Mouse (Mus musculus) limb, embryonic 11.5 days (tissue): Measurements from ENCODE around the gene Pcsk6. TPM values are rescaled to one million over a fixed set of nuclear protein-coding genes. Genes with fewer than 3 reads are reported as not detected.

ENCODE experiments used
- ATAC-seq: fragments of 200-750 bp; cut with Nextera tagmentation; 2 replicates; pipeline ENCODE4 v1.8.0; 2017; ENCODE audit warnings: low read depth; ENCODE audit not compliant: insufficient number of reproducible peaks, low FRiP score, low TSS enrichment
- DNase-seq: peaks from one replicate; pipeline ENCODE4 v3.0.0-alpha.2; 2015; ENCODE audit warnings: low spot score
- H3K27ac ChIP-seq: fragments of 300-500 bp; sonication (generic); replicated peaks from 2 replicates; pipeline ENCODE4 v1.5.1; 2014; ENCODE audit warnings: low read depth, mild to moderate bottlenecking, low read length
- H3K27me3 ChIP-seq: fragments of 300-500 bp; sonication (generic); 2 replicates; pipeline ENCODE4 v1.6.1; 2014; ENCODE audit warnings: mild to moderate bottlenecking, low read length, mixed read lengths; ENCODE audit not compliant: control insufficient read depth, insufficient read depth
- H3K36me3 ChIP-seq: fragments of 300-500 bp; sonication (generic); 2 replicates; pipeline ENCODE4 v1.6.1; 2014; ENCODE audit warnings: mild to moderate bottlenecking, low read length, moderate library complexity, mixed read lengths; ENCODE audit not compliant: control insufficient read depth, insufficient read depth
- H3K4me1 ChIP-seq: fragments of 300-500 bp; sonication (generic); 2 replicates; pipeline ENCODE4 v1.6.1; 2014; ENCODE audit warnings: low read length, mixed read lengths; ENCODE audit not compliant: control insufficient read depth, insufficient read depth
- H3K4me2 ChIP-seq: fragments of 300-500 bp; sonication (generic); 2 replicates; pipeline ENCODE4 v1.6.1; 2014; ENCODE audit warnings: low read depth, mild to moderate bottlenecking, moderate library complexity; ENCODE audit not compliant: severe bottlenecking
- H3K4me3 ChIP-seq: fragments of 300-500 bp; sonication (generic); 2 replicates; pipeline ENCODE4 v1.5.1; 2014; ENCODE audit warnings: low read depth, low read length
- H3K9ac ChIP-seq: fragments of 300-500 bp; sonication (generic); 2 replicates; pipeline ENCODE4 v1.6.1; 2014; ENCODE audit warnings: mild to moderate bottlenecking, low read length
- H3K9me3 ChIP-seq: fragments of 300-500 bp; sonication (generic); 2 replicates; pipeline ENCODE4 v1.6.1; 2016; ENCODE audit warnings: low read length; ENCODE audit not compliant: control insufficient read depth
- WGBS: fragments of 180-500 bp; shearing (Covaris S2); extraction: QIAGEN DNeasy Blood & Tissue Kit; methylation state at CpG from one replicate; pipeline ENCODE4 v1.1.7; 2014; 5-methylcytosine and 5-hydroxymethylcytosine counted together
- polyA plus RNA-seq: library from polyadenylated mRNA; unstranded; fragments of >200 nt; fragmentation: Nextera tagmentation; extraction: Ambion mirVana; gene quantifications from 2 replicates; pipeline ENCODE4 v1.2.1, GENCODE M21; 2014

Gene Pcsk6
- polyA plus RNA-seq, 1 experiment from 2014 or later: 5.3 TPM

GRCm38 (mm10) chr7:66001797-66002196, 140.3 kb downstream of the Pcsk6 start:
- H3K4me2 ChIP-seq: no peak overlapping the region
- H3K4me3 ChIP-seq: no peak overlapping the region
- DNase-seq (no peak), ATAC-seq (no peak)
- no peak overlapping the region for H3K9ac ChIP-seq
- 0 out of 2 replicates have a peak, but pooled peaks cover 2% of the 10 kb centered on the region for H3K9me3 ChIP-seq
- H3K4me1 ChIP-seq: no peaks in the 10 kb centered on the region; the same call in 1 of the 2 replicates
- no peaks in the 10 kb centered on the region for H3K27me3 ChIP-seq
- no peak overlapping the region for H3K27ac ChIP-seq
- H3K36me3 ChIP-seq: no peaks in the 10 kb centered on the region
- 84% methylated on average over 3 of the region's 3 CpGs for WGBS

- no peak for ATAC-seq
- 86% methylated on average over 5 of the region's 5 CpGs for WGBS
Measured at GRCm38 (mm10) chr7:66003447-66003846, 141.9 kb downstream of the Pcsk6 start.

GRCm38 (mm10) chr7:66003865-66004638, 142.5 kb downstream of the Pcsk6 start:
- H3K9ac ChIP-seq: no peak overlapping the region
- no peaks in the 10 kb centered on the region for H3K36me3 ChIP-seq
- no peak for ATAC-seq
- H3K4me1 ChIP-seq: no peaks in the 10 kb centered on the region; the same call in 1 of the 2 replicates
- H3K4me2 ChIP-seq: no peak overlapping the region
- WGBS: 43% methylated on average over 13 of the region's 13 CpGs
- no peak overlapping the region for H3K27ac ChIP-seq
- H3K9me3 ChIP-seq: 0 out of 2 replicates have a peak, but pooled peaks cover 2% of the 10 kb centered on the region
- no peak for DNase-seq
- H3K27me3 ChIP-seq: no peaks in the 10 kb centered on the region
- no peak overlapping the region for H3K4me3 ChIP-seq

More at GRCm38 (mm10) chr7:66003447-66003846, 141.9 kb downstream of the Pcsk6 start:
- no peaks in the 10 kb centered on the region for H3K36me3 ChIP-seq
- 0 out of 2 replicates have a peak, but pooled peaks cover 2% of the 10 kb centered on the region for H3K9me3 ChIP-seq
- no peak overlapping the region for H3K4me2 ChIP-seq
- H3K9ac ChIP-seq: no peak overlapping the region
- H3K27me3 ChIP-seq: no peaks in the 10 kb centered on the region
- no peak for DNase-seq
- H3K27ac ChIP-seq: no peak overlapping the region
- no peaks in the 10 kb centered on the region; the same call in 1 of the 2 replicates for H3K4me1 ChIP-seq
- H3K4me3 ChIP-seq: no peak overlapping the region

- no peak for DNase-seq
- no peaks in the 10 kb centered on the region; the same call in 1 of the 2 replicates for H3K4me1 ChIP-seq
- H3K4me3 ChIP-seq: no peak overlapping the region
- H3K9me3 ChIP-seq: no peaks in the 10 kb centered on the region
- H3K9ac ChIP-seq: no peak overlapping the region
- no peaks in the 10 kb centered on the region for H3K27me3 ChIP-seq
- no peak for ATAC-seq
- H3K4me2 ChIP-seq: no peak overlapping the region
- 91% methylated on average over 10 of the region's 10 CpGs for WGBS
- H3K27ac ChIP-seq: no peak overlapping the region
- H3K36me3 ChIP-seq: no peaks in the 10 kb centered on the region
Measured at GRCm38 (mm10) chr7:66005066-66005465, 143.5 kb downstream of the Pcsk6 start.

GRCm38 (mm10) chr7:66008161-66008891, 146.8 kb downstream of the Pcsk6 start:
- no peaks in the 10 kb centered on the region for H3K9me3 ChIP-seq
- no peak overlapping the region for H3K4me3 ChIP-seq
- DNase-seq (no peak), ATAC-seq (no peak)
- no peak overlapping the region for H3K27ac ChIP-seq
- no peaks in the 10 kb centered on the region for H3K36me3 ChIP-seq
- H3K9ac ChIP-seq: no peak overlapping the region
- 73% methylated on average over 11 of the region's 11 CpGs for WGBS
- H3K4me2 ChIP-seq: no peak overlapping the region
- no peaks in the 10 kb centered on the region for H3K27me3 ChIP-seq
- H3K4me1 ChIP-seq: peaks cover 5% of the 10 kb centered on the region; the same call in 1 of the 2 replicates

GRCm38 (mm10) chr7:66008892-66009273, 147.3 kb downstream of the Pcsk6 start:
- Histone ChIP-seq H3K27me3 (no peaks in the 10 kb centered on the region), H3K4me3 (no peak overlapping the region), H3K27ac (no peak overlapping the region), H3K4me2 (no peak overlapping the region), H3K9ac (no peak overlapping the region), H3K36me3 (no peaks in the 10 kb centered on the region), H3K4me1 (peaks cover 6% of the 10 kb centered on the region; the same call in 1 of the 2 replicates), H3K9me3 (no peaks in the 10 kb centered on the region)
- DNase-seq: no peak
- WGBS: 83% methylated on average over 16 of the region's 16 CpGs
- no peak for ATAC-seq

- H3K4me2 ChIP-seq: no peak overlapping the region
- ATAC-seq (no peak), DNase-seq (no peak)
- no peaks in the 10 kb centered on the region for H3K27me3 ChIP-seq
- no peak overlapping the region for H3K27ac ChIP-seq
- H3K4me3 ChIP-seq: no peak overlapping the region
- WGBS: 66% methylated on average over 6 of the region's 6 CpGs
- peaks cover 6% of the 10 kb centered on the region; the same call in 1 of the 2 replicates for H3K4me1 ChIP-seq
- no peak overlapping the region for H3K9ac ChIP-seq
- H3K9me3 ChIP-seq: no peaks in the 10 kb centered on the region
- no peaks in the 10 kb centered on the region for H3K36me3 ChIP-seq
Measured at GRCm38 (mm10) chr7:66010518-66010917, 149.0 kb downstream of the Pcsk6 start.

GRCm38 (mm10) chr7:66027747-66028146, 166.2 kb downstream of the Pcsk6 start:
- no peak overlapping the region for H3K4me3 ChIP-seq
- 85% methylated on average over 2 of the region's 2 CpGs for WGBS
- no peak overlapping the region for H3K9ac ChIP-seq
- no peak for ATAC-seq
- peaks cover 6% of the 10 kb centered on the region for H3K4me1 ChIP-seq
- no peaks in the 10 kb centered on the region for H3K27me3 ChIP-seq
- no peak overlapping the region for H3K4me2 ChIP-seq
- no peaks in the 10 kb centered on the region for H3K9me3 ChIP-seq
- H3K36me3 ChIP-seq: no peaks in the 10 kb centered on the region
- H3K27ac ChIP-seq: no peak overlapping the region
- DNase-seq: no peak
